Mouse (Mus musculus) frontal cortex, postnatal 14 days (tissue): ENCODE measurements around the gene Hsd3b2.
"Not testable (repeated sequence)": the region's sequence is repeated elsewhere in the genome, so short reads cannot be mapped to it uniquely, and the experiment has no call there.

Experiments
- DNase-seq, 2 experiments: peaks; one replicate each; pipeline ENCODE4 v3.0.0; 2022; ENCODE audit warnings: low spot score in 2 of 2

The Hsd3b2 gene

DNA sequence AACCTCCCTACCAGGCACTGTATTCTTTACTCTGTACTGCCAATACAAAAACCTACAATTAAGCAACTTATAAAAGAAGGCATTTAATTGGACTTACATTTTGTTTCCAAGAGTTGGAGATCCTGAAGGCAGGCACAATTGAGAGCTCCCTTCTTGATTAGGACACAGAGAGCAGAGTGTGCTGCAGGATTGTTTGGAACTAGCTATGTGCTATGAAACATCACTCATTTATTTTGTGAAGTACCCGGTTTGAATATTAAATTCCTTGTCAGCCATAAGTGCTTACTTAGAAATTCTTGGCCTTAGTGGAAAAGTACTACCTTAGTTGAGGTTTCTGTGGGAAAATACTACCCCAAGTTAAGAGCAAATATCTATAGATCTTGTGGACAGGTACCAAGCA, at the start of gene Hsd3b2:
Hsd3b2 (minus strand) TSS at position 168 of the 400 bp plus-strand sequence.
- no peak for DNase-seq

DNA sequence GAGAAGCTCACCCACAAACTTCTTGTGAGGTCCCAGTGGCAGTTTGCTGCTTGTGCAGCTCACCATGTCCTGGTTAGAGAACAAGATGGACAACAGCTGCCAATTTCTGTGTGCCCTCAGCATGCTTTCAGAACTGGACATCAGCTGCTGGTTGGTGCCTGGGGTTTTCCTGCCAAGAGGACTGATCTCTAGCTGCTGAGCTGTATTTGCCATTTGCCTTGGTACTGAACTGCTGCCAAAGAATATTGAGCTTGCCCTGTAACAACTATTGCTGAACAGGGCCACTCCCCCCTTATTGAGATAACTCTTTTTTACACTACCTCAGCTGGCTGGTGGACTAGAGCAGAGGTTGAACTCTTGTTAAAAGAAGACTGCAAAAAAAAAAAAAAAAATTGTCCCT, 39.8 kb upstream of the Hsd3b2 start:
- DNase-seq: no peak

DNA sequence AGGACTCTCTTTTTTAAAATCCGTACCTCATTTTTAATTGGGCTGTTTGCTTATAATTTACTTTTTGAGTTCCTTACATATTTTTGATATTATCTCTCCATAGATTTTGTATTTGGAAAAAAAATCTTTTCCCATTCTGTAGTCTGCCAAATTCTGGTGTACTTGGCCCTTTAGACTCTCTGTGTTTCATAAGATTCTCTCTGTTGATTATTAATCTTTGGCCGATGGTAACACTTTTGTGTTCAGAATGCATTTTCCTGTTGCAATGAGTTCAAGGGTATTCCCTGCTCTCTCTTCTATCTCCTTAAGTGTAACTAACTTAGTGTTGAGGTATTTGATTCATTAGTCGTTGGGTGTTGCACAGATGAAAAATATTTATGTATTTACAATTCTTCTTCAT, 32.5 kb upstream of the Hsd3b2 start:
- no peak for DNase-seq

DNA sequence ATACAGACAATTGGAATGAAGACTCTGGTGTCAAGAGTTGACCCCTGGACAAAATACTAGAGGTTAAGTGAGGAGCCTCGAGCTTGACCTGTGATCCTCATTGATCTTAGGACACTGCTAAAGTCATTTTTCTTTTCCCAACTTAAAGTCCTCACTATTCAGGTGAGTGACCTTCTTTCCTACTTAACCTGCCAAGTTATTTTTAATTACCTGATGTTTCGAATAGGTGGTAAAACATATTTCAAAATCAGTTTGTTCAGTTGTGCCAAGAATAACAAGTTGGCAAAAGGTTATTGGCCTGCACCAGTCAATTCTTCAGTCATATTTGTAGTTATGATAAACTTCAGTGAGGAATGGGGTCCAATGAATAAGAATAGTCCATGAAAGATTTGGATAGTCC, 27.8 kb upstream of the Hsd3b2 start:
- DNase-seq: no peak

DNA sequence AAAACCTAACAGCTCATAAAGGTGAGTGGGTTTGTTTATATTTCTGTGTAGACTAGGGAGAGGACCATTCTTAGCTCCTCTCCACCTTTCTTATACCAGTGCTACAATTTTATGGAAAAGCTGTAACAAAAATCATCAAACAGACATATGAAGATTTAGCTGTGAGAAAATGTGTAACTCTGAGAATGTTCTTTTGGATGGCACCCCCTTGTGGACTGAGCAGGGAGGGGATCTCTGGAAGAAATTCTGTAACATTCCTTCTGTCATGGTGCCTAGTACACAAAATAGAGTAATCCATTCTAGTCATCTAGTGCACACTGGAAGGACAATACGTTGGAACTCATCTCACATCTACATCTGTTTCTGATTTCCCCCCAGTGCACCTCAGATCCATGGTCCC, 16.7 kb upstream of the Hsd3b2 start:
- not testable (repeated sequence) for DNase-seq

DNA sequence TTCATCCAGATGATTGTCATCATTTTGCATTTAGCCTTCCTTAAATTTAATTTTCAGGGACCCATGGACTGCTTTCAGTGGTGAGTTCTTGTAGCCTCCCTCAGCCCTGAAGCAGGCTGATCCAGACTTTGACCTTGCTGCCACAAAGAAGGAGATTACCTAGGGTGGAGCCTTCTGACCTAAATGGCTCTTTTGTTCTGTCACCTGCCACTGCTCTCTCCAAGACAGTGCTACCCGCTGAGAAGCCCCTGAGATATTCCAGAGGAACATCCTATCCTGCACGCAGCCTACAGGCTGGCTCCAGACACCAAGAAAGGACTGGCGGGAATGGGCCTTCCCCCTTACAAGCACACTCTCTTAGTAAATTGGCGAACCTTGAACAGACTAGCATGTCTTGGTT, 10.0 kb upstream of the Hsd3b2 start:
- no peak for DNase-seq

DNA sequence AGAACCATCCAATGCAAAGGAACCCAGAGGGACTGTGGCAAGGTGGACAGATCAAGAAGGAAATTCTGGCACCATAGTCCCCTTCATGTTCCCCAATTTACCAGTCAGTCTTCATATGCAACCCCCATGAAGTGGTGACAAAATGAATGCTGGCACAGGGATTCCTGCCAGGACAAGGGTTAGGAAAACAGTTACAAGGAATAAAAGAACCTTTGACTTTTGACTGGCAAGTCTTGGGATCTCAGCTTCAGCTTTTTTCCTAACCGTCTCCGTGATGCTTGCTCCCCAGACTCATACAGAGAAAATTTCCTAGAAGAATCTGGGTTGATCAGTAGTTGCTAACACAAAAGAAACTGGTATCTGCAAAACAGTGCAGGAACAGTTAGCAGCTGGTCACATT, 9.4 kb upstream of the Hsd3b2 start:
- no peak for DNase-seq

DNA sequence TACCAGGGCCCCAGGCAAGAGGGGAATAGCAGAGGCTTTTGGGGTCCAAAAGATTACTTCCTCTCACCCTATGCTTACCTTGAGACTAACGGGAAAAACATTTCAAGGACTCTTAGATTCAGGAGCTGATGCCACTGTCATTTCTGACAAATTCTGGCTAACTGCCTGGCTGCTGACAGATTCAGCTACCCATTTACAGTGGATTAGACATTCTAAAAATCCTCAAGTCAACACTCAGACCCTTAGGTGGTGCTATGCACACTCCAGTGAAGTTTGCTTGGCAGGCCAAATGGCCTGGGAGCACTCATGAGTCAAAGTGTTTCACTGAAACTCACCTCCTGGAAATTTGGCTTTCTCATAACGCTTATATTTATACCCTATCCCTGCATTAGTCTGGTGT, 1.9 kb upstream of the Hsd3b2 start:
- no peak for DNase-seq

DNA sequence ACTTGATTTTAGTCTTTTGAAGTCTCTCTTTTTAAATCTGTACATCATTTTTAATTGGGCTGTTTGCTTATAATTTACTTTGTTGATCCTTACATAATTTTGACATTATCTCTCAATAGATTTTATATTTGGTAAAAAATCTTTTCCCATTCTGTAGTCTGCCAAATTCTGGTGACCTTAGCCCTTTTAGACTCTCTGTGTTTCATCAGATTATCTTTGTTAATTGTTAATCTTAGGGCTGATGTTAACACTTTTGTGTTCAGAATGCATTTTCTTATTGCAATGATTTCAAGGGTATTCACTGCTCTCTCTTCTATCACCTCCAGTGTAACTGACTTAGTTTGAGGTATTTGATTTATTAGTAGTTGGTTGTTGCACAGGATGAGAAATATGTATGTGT, 3.6 kb downstream of the Hsd3b2 start:
- DNase-seq: no peak

DNA sequence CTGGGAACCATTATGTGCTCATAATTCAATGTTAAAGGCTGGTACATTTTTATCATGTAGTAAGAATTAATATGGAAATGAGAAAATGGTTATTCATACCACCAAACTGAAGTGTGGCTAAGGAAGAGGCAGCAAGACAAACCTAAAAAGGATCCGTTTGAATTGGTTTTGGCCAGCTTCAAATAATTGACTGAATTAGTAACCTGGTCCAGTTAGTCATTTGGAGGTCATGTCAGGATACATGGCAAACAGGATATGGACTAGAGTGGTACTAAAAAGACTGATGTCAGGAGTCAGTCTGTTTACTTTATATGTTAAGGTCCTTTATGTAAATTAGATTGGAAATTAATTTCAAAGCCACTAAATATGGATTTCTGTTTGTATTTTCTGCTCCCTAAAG, 41.9 kb downstream of the Hsd3b2 start:
- DNase-seq: no peak

DNA sequence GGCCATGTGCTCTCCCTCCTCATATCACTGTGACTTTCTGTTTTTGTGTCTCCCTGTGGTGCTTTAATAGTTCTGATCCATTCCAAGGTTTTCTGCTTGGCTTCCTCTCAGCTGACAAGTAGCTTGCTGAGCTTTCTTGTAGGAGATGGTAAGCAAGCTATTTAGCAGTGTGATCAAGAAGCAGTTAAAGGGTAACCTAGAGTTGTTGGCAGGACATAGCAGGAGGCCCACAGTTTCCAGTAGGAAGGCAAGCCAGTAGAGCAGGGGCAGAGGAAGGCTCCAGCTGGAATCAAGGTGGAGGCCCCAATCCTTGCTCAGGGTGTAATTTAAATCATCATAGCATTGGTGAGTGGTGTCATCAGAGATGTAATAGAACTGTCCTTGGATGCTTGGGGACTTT, 43.6 kb downstream of the Hsd3b2 start:
- DNase-seq: no peak
